ENCODE assay signal across 8 mouse cellular contexts in genomic region chr12:59011275-59011843, GRCm38 (mm10). TPM values are rescaled to one million over a fixed set of nuclear protein-coding genes. Genes with fewer than 3 reads are reported as not detected.
DNase-seq lines count a peak whose midpoint lies in the region; ATAC-seq and TF ChIP-seq lines count a peak whose summit lies in the region.

No protein-coding gene starts in this region.

- ATAC-seq in megakaryocyte, adult 5-6 weeks (ENCODE audit: poor library complexity, severe bottlenecking) = no peak; the same call in 1 of the 2 replicates
- no peak; the same call in 1 of the 2 replicates for ATAC-seq in limb, embryonic 12.5 days (ENCODE audit: insufficient number of reproducible peaks, insufficient read depth, low FRiP score, low TSS enrichment, low read depth)

- peaks cover 32% of the 10 kb centered on the region for H3K4me1 ChIP-seq in megakaryocyte, embryonic 14.5 days
- H3K4me1 ChIP-seq in forebrain, embryonic 10.5 days = peaks cover 30% of the 10 kb centered on the region
- peaks cover 13% of the 10 kb centered on the region for H3K4me1 ChIP-seq in limb, embryonic 12.5 days (replicated peaks)
- peaks cover 5% of the 10 kb centered on the region; the same call in 1 of the 2 replicates for H3K4me1 ChIP-seq in small intestine, adult 2 months (ENCODE audit: control insufficient read depth, insufficient read depth, insufficient read length, low read length)

- no peak for TF ChIP-seq POLR2A in small intestine, adult 2 months (IDR thresholded peaks at IDR 0.05; ENCODE audit: low read depth, low read length)

- peak overlapping the region; percentile 62 for H3K4me2 ChIP-seq in limb, embryonic 12.5 days

- WGBS in forebrain, embryonic 10.5 days = under 1% methylated on average over 25 of the region's 25 CpGs
- under 1% methylated on average over 25 of the region's 25 CpGs for WGBS in limb, embryonic 12.5 days
- under 1% methylated on average over 25 of the region's 25 CpGs for WGBS in small intestine, adult 2 months

- H3K4me3 ChIP-seq in megakaryocyte, embryonic 14.5 days (replicated peaks) = peak overlapping the region; percentile 100
- H3K4me3 ChIP-seq in forebrain, embryonic 10.5 days = peak overlapping the region; percentile 69
- peak overlapping the region; percentile 77 for H3K4me3 ChIP-seq in limb, embryonic 12.5 days (replicated peaks)
- H3K4me3 ChIP-seq in small intestine, adult 2 months (ENCODE audit: low read depth, low read length) = peak overlapping the region; percentile 79

- H3K27me3 ChIP-seq in megakaryocyte, embryonic 14.5 days (replicated peaks) = no peaks in the 10 kb centered on the region
- H3K27me3 ChIP-seq in forebrain, embryonic 10.5 days (ENCODE audit: poor library complexity, severe bottlenecking) = no peaks in the 10 kb centered on the region
- no peaks in the 10 kb centered on the region for H3K27me3 ChIP-seq in limb, embryonic 12.5 days
- no peaks in the 10 kb centered on the region for H3K27me3 ChIP-seq in small intestine, adult 2 months (ENCODE audit: control insufficient read depth, insufficient read depth, low read length)

- TF ChIP-seq CTCF in small intestine, adult 2 months (IDR thresholded peaks at IDR 0.05; ENCODE audit: extremely low read depth, insufficient read length, insufficient replicate concordance, low read depth, low read length) = no peak

- H3K9me3 ChIP-seq in megakaryocyte, embryonic 14.5 days = no peaks in the 10 kb centered on the region
- H3K9me3 ChIP-seq in forebrain, embryonic 10.5 days = no peaks in the 10 kb centered on the region
- no peaks in the 10 kb centered on the region for H3K9me3 ChIP-seq in limb, embryonic 12.5 days

- no peak for DNase-seq in forebrain, embryonic 10.5 days (ENCODE audit: extremely low spot score, low spot score)
- no peak for DNase-seq in frontal cortex, adult 2 months (ENCODE audit: extremely low spot score in 1 of 2, low spot score in 1 of 2)
- DNase-seq in adrenal gland, adult (ENCODE audit: inconsistent age in 2 of 2, low spot score in 1 of 2) = no peak
- DNase-seq in adrenal gland, postnatal 36 days = no peak

- H3K9ac ChIP-seq in limb, embryonic 12.5 days (replicated peaks) = peak overlapping the region; percentile 84

- H3K36me3 ChIP-seq in megakaryocyte, embryonic 14.5 days (replicated peaks; ENCODE audit: low read length) = peaks cover 36% of the 10 kb centered on the region
- H3K36me3 ChIP-seq in forebrain, embryonic 10.5 days (replicated peaks) = peaks cover 24% of the 10 kb centered on the region
- peaks cover 26% of the 10 kb centered on the region for H3K36me3 ChIP-seq in limb, embryonic 12.5 days
- peaks cover 8% of the 10 kb centered on the region for H3K36me3 ChIP-seq in small intestine, adult 2 months (ENCODE audit: control insufficient read depth, insufficient read depth, low read length)

- H3K27ac ChIP-seq in forebrain, embryonic 10.5 days = peak overlapping the region; percentile 94
- peak overlapping the region; percentile 93 for H3K27ac ChIP-seq in limb, embryonic 12.5 days
- peak overlapping the region; percentile 85 for H3K27ac ChIP-seq in small intestine, adult 2 months (ENCODE audit: insufficient read depth, low read depth, low read length)

RNA-seq across cellular contexts. Expression of gene Sec23a, which starts 0.5 kb away (rescaled TPM):
- polyA plus RNA-seq in megakaryocyte, embryonic 14.5 days (2012; ENCODE audit: insufficient read depth, low replicate concordance) = 1.2 and 1.5 TPM in 2 replicates
- total RNA-seq in megakaryocyte, adult 5-6 weeks (2015) = 17.5 and 21.1 TPM in 2 replicates
- total RNA-seq in megakaryocyte, adult 5-6 weeks (2017) = 20.5 and 21.1 TPM in 2 replicates
- polyA plus RNA-seq in forebrain, embryonic 10.5 days (2016; fragmentation: Nextera tagmentation; extraction: Ambion mirVana) = 54.7 and 56.3 TPM in 2 replicates
- polyA plus RNA-seq in limb, embryonic 12.5 days (2016; fragmentation: Nextera tagmentation; extraction: Ambion mirVana) = 89.8 and 95.9 TPM in 2 replicates
- polyA plus RNA-seq in small intestine, adult 2 months (2012; rRNA removed) = 9.7 and 26.3 TPM in 2 replicates
- 46.1 and 53.5 TPM in 2 replicates for polyA plus RNA-seq in frontal cortex, adult 2 months (2012; rRNA removed)
- total RNA-seq in adrenal gland, postnatal 36 days (2021) = 10 to 100 TPM; 40.3 to 51.1 TPM

RNA-seq across cellular contexts. Expression of gene Gemin2, which starts 1.8 kb away (rescaled TPM):
- polyA plus RNA-seq in megakaryocyte, embryonic 14.5 days (2012; ENCODE audit: insufficient read depth, low replicate concordance) = 1.8 TPM in 1 of 2 replicates, not detected in the other
- 10.1 and 14.3 TPM in 2 replicates for total RNA-seq in megakaryocyte, adult 5-6 weeks (2015)
- 9.3 and 10.7 TPM in 2 replicates for total RNA-seq in megakaryocyte, adult 5-6 weeks (2017)
- polyA plus RNA-seq in forebrain, embryonic 10.5 days (2016; fragmentation: Nextera tagmentation; extraction: Ambion mirVana) = 42.3 and 42.8 TPM in 2 replicates
- 45.9 and 47.0 TPM in 2 replicates for polyA plus RNA-seq in limb, embryonic 12.5 days (2016; fragmentation: Nextera tagmentation; extraction: Ambion mirVana)
- 0.74 and 1.1 TPM in 2 replicates for polyA plus RNA-seq in small intestine, adult 2 months (2012; rRNA removed)
- 8.1 and 8.3 TPM in 2 replicates for polyA plus RNA-seq in frontal cortex, adult 2 months (2012; rRNA removed)
- 1 to 10 TPM; 8.0 to 9.8 TPM for total RNA-seq in adrenal gland, postnatal 36 days (2021)

RNA-seq across cellular contexts. Expression of gene Trappc6b, which starts 49.9 kb away (rescaled TPM):
- polyA plus RNA-seq in megakaryocyte, embryonic 14.5 days (2012; ENCODE audit: insufficient read depth, low replicate concordance) = 15.5 and 76.7 TPM in 2 replicates
- total RNA-seq in megakaryocyte, adult 5-6 weeks (2015) = 86.7 and 89.7 TPM in 2 replicates
- 47.0 and 65.2 TPM in 2 replicates for total RNA-seq in megakaryocyte, adult 5-6 weeks (2017)
- polyA plus RNA-seq in forebrain, embryonic 10.5 days (2016; fragmentation: Nextera tagmentation; extraction: Ambion mirVana) = 65.5 and 66.3 TPM in 2 replicates
- polyA plus RNA-seq in limb, embryonic 12.5 days (2016; fragmentation: Nextera tagmentation; extraction: Ambion mirVana) = 76.1 and 77.7 TPM in 2 replicates
- polyA plus RNA-seq in small intestine, adult 2 months (2012; rRNA removed) = 30.0 and 56.7 TPM in 2 replicates
- 180 and 211 TPM in 2 replicates for polyA plus RNA-seq in frontal cortex, adult 2 months (2012; rRNA removed)
- 100 to 1,000 TPM in 1 of 2 experiments, 10 to 100 TPM in 1; 90.7 to 112 TPM for total RNA-seq in adrenal gland, postnatal 36 days (2021)

RNA-seq across cellular contexts. Expression of gene Pnn, which starts 55.3 kb away (rescaled TPM):
- polyA plus RNA-seq in megakaryocyte, embryonic 14.5 days (2012; ENCODE audit: insufficient read depth, low replicate concordance) = 14.7 and 32.9 TPM in 2 replicates
- total RNA-seq in megakaryocyte, adult 5-6 weeks (2015) = 45.4 and 47.7 TPM in 2 replicates
- 67.4 and 83.2 TPM in 2 replicates for total RNA-seq in megakaryocyte, adult 5-6 weeks (2017)
- 122 and 133 TPM in 2 replicates for polyA plus RNA-seq in forebrain, embryonic 10.5 days (2016; fragmentation: Nextera tagmentation; extraction: Ambion mirVana)
- polyA plus RNA-seq in limb, embryonic 12.5 days (2016; fragmentation: Nextera tagmentation; extraction: Ambion mirVana) = 124 and 128 TPM in 2 replicates
- 5.2 and 8.9 TPM in 2 replicates for polyA plus RNA-seq in small intestine, adult 2 months (2012; rRNA removed)
- 105 and 114 TPM in 2 replicates for polyA plus RNA-seq in frontal cortex, adult 2 months (2012; rRNA removed)
- total RNA-seq in adrenal gland, postnatal 36 days (2021) = 10 to 100 TPM; 40.4 to 45.5 TPM
